Mouse (Mus musculus) G1E (cell line): Measurements from ENCODE around the gene Tlcd1. TPM values are rescaled to one million over a fixed set of nuclear protein-coding genes. Genes with fewer than 3 reads are reported as not detected.
"Not testable (repeated sequence)": the region's sequence is repeated elsewhere in the genome, so short reads cannot be mapped to it uniquely, and the experiment has no call there.

Source experiments
- ATAC-seq: 2 replicates; pipeline ENCODE4 v1.8.0; 2016; ENCODE audit warnings: mild to moderate bottlenecking; ENCODE audit not compliant: insufficient number of reproducible peaks, poor library complexity, low FRiP score, severe bottlenecking; ENCODE audit errors: extremely low read depth
- DNase-seq: peaks from one replicate; pipeline ENCODE4 v3.0.0; 2012; ENCODE audit warnings: low spot score
- H3K27me3 ChIP-seq: 2 replicates; pipeline ENCODE4 v1.6.1; 2012; ENCODE audit warnings: mild to moderate bottlenecking, low read length, inconsistent platforms; ENCODE audit not compliant: insufficient read depth
- H3K36me3 ChIP-seq: replicated peaks from 2 replicates; pipeline ENCODE3; 2012; ENCODE audit warnings: mild to moderate bottlenecking, inconsistent platforms
- H3K4me1 ChIP-seq: 2 replicates; pipeline ENCODE4 v1.6.1; 2012; ENCODE audit warnings: low read depth, low read length, inconsistent platforms, mixed read lengths; ENCODE audit not compliant: insufficient read depth
- H3K4me3 ChIP-seq: 2 replicates; pipeline ENCODE4 v1.5.1; 2012; ENCODE audit warnings: low read depth, mild to moderate bottlenecking, inconsistent platforms, low read length, moderate library complexity, mixed read lengths
- H3K9me3 ChIP-seq: replicated peaks from 2 replicates; pipeline ENCODE4 v1.6.1; 2012; ENCODE audit warnings: inconsistent platforms
- CTCF ChIP-seq: IDR thresholded peaks from 2 replicates; pipeline ENCODE4 v1.5.1; 2012; ENCODE audit warnings: low read depth, low read length, inconsistent platforms, mixed read lengths
- GATA1 ChIP-seq: IDR thresholded peaks from 2 replicates; pipeline ENCODE4 v1.6.1; 2012; ENCODE audit warnings: borderline replicate concordance, low read length, inconsistent platforms, mixed read lengths
- GATA2 ChIP-seq: IDR thresholded peaks from 2 replicates; pipeline ENCODE4 v1.6.1; 2012; ENCODE audit warnings: low read depth, low read length, inconsistent platforms, borderline replicate concordance
- POLR2AphosphoS5 ChIP-seq: IDR thresholded peaks from 2 replicates; pipeline ENCODE4 v1.6.1; 2012; ENCODE audit warnings: low read depth, low read length, inconsistent platforms; ENCODE audit not compliant: insufficient replicate concordance
- TAL1 ChIP-seq: conservative IDR thresholded peaks from 2 replicates; pipeline ENCODE4 v1.6.1; 2012; ENCODE audit warnings: low read depth, low read length, inconsistent platforms, mixed read lengths
- polyA plus RNA-seq: library from polyadenylated mRNA; stranded (reverse); fragments of >175 nt; gene quantifications from 2 replicates; pipeline ENCODE4 v1.2.3, GENCODE M21; 2012
- total RNA-seq, 2 experiments: library from RNA; stranded (forward) in 1 of 2; stranded (reverse) in 1 of 2; fragments of 200-1000 nt in 1 of 2; fragments of >200 nt in 1 of 2; fragmentation: Nextera tagmentation in 1 of 2; gene quantifications; 2 replicates each; pipeline ENCODE4 v1.2.3; 2014 to 2017

Gene Tlcd1
- total and polyA plus RNA-seq, 3 experiments = 6.7 to 47.8 (median 15.5) TPM

DNA sequence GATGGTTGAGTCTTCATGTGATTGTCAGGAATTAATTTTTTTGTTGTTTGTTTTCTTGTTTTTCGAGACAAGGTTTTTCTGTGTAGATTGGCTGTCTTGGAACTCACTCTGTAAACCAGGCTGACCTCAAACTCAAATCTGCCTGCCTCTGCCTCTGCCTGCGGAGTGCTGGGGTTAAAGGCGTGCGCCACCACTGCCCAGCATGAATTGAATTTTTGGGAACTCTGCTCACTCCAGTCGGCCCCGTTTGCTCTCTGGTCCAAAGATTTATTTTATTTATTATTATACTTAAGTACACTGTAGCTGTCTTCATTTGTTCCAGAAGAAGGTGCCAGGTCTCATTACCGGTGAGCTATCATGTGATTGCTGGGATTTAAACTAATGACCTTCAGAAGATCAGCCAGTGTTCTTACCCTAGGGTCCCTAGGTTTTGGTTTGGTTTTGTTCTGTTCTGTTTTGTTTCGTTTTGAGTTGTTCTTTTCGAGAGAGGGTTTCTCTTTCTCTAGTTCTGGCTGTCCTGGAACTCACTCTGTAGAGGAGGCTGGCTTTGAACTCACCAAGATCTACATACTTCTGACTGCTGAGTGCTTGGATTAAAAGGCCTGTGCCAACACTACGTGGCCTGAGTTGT lies 7.5 kb downstream of the Tlcd1 start:
- no peak for TF ChIP-seq GATA1
- no peak for TF ChIP-seq TAL1
- no peak for TF ChIP-seq GATA2
- TF ChIP-seq POLR2AphosphoS5 = no peak
- no peak for TF ChIP-seq CTCF
- ATAC-seq = no peak
- no peak for DNase-seq
- H3K9me3 ChIP-seq = no peaks in the 10 kb centered on the region
- peaks cover 49% of the 10 kb centered on the region for H3K4me1 ChIP-seq
- H3K36me3 ChIP-seq = peaks cover 37% of the 10 kb centered on the region
- peak overlapping the region; percentile 95 for H3K4me3 ChIP-seq
- peaks cover 27% of the 10 kb centered on the region for H3K27me3 ChIP-seq

DNA sequence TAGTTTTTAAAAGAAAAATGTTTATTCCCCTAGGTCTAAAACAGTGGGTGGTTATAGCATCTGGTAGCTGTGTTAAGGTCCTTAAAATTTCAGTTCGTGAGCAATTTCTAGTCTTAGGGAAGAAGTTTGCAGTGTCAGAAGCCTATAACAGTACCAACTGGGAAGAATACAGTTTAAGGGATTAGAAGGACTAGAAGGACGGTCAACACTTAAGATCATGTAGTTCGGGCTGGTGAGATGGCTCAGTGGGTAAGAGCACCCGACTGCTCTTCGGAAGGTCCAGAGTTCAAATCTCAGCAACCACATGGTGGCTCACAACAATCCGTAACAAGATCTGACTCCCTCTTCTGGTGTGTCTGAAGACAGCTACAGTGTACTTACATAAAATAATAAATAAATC lies 8.2 kb downstream of the Tlcd1 start:
- not testable (repeated sequence) for H3K4me3 ChIP-seq, DNase-seq, H3K9me3 ChIP-seq, ATAC-seq
- peaks cover 49% of the 10 kb centered on the region for H3K4me1 ChIP-seq
- peaks cover 30% of the 10 kb centered on the region for H3K36me3 ChIP-seq
- H3K27me3 ChIP-seq = peaks cover 35% of the 10 kb centered on the region

DNA sequence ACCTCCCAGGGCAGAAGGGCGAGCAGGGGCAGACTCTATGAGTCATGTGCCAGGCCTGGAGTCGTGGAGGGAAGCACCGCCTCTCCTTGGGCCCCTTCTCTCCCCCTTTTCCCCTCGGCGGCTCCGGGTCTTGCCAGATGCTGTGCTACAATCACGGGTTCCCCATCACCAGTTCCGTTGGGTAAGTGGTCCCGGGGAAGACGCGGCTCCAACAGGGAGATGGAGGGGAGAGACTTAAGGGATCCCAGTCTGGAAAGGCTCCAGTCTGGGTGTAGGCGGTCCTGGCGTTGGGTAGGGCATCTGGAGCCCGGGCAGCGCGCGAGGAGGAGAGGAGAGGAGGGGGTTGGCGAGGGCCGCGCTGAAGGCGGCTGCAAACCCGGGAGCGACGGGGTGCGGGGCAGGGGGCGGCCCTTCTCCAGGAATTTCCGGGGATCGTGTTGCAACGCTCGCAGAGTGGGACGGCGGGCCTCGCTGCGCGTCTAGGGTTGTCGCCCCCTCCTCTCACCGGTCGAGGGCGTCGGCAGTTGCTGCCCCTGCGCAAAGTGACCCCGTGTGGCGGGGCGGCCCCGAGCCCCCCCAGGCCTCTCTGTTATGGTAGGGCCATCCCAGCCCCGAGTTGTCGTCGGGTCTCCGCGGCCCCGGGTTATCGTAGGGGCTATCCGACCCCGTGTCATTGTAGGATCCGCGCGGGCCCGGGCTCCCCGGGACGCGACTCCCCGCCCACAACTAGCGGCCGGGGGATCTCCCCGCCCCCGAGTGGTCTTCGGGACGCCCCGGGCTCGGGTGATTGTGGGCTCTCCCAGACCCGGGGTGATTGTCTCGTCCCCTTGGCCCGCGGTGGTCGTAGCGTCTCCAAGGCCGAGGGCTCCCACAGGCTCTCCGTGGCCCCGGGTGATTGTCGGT lies 12.1 kb downstream of the Tlcd1 start, which contains the start of gene Rab34:
Gene Rab34, plus strand, starts transcription at position 100 of the 903 bp plus-strand sequence.
- 0 out of 2 replicates have a peak, but pooled peaks cover 4% of the 10 kb centered on the region for H3K9me3 ChIP-seq
- no peaks in the 10 kb centered on the region for H3K36me3 ChIP-seq
- peaks cover 32% of the 10 kb centered on the region for H3K4me1 ChIP-seq
- DNase-seq (no peak), ATAC-seq (no peak)
- peaks cover 69% of the 10 kb centered on the region for H3K27me3 ChIP-seq
- H3K4me3 ChIP-seq = peak within 1 kb of the TSS; percentile 65; the same call in 1 of the 2 replicates
- TF ChIP-seq TAL1 (no peak), GATA2 (no peak), CTCF (no peak), GATA1 (no peak), POLR2AphosphoS5 (no peak)

DNA sequence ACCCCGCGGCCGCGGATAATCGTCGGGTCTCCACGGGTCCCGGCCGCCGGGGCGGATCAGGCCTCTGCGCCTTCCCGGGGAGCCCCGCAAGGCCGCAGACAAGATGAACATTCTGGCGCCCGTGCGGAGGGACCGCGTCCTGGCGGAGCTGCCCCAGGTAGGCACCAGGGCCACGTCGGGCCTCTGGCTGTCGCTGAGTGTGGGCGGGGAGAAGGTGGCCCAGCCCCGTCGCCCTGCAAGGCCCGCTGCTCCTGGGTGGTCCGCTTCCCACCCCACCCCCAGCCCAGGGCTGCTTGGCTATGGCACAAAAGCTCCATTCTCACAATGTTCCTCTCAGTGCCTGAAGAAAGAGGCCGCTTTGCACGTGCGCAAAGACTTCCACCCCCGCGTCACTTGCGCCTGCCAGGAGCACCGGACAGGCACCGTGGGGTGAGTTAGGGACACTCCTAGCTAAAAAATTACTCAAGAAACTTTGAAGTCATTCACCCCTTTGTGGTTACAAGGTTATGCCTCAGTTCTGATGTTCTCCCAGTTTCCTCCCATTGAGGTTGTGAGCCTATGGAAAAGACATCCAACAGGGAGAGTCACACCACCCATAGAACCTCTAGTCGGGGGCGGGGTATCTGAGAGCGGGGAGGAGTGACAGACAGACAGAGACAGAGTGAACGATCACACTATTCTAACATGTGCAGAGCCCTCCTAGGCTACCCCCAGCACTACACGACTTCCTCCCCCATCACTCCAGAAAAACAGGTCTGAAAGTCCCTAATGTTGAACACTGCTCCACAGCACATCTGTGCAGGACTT lies 12.9 kb downstream of the Tlcd1 start:
- no peaks in the 10 kb centered on the region for H3K36me3 ChIP-seq
- H3K4me1 ChIP-seq = peaks cover 31% of the 10 kb centered on the region
- no peak for DNase-seq
- H3K9me3 ChIP-seq = 0 out of 2 replicates have a peak, but pooled peaks cover 4% of the 10 kb centered on the region
- no peak for TF ChIP-seq POLR2AphosphoS5
- no peak for TF ChIP-seq GATA2
- no peak for TF ChIP-seq CTCF
- no peak for TF ChIP-seq TAL1
- TF ChIP-seq GATA1 = no peak
- ATAC-seq = no peak
- H3K4me3 ChIP-seq = peak overlapping the region; percentile 65; the same call in 1 of the 2 replicates
- H3K27me3 ChIP-seq = peaks cover 77% of the 10 kb centered on the region

DNA sequence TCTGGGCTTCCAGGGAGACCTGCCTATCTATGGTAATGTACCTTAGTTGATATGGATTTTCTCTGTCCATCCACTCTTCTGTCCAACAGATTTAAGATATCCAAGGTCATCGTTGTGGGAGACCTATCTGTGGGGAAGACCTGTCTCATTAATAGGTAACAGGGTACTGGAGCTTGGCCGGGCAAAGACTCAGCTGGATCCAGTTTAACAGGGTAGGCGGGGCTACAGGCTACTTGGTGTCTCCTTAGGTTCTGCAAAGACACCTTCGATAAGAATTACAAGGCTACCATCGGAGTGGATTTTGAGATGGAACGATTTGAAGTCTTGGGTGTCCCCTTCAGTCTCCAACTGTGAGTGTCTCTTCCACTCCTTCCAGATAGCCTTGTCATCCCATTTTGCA lies 13.5 kb downstream of the Tlcd1 start:
- Histone ChIP-seq H3K27me3 (peaks cover 81% of the 10 kb centered on the region), H3K36me3 (no peaks in the 10 kb centered on the region), H3K9me3 (0 out of 2 replicates have a peak, but pooled peaks cover 4% of the 10 kb centered on the region), H3K4me1 (peaks cover 33% of the 10 kb centered on the region), H3K4me3 (no peak overlapping the region)
- ATAC-seq (no peak), DNase-seq (no peak)
- TF ChIP-seq GATA1 (no peak), GATA2 (no peak), TAL1 (no peak), CTCF (no peak), POLR2AphosphoS5 (no peak)

DNA sequence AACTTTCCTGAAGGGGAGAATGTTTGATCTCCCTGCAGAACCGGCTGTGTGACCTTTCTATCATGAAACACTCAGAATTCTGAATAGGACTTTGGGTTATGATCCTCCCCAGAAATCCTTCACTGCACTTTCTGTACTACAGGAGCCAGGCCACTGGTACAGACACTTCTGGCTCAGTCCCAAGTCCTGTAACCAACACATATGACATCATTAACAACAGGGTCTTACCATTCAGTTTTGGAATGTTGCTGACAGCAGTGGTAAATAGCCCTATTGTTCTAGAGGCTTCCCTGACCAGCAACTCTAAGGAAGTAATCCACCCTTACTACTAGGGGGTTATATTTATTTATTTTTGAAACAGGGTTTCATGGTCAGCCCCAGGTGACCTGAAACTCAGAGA lies 16.6 kb downstream of the Tlcd1 start, which contains the start of gene Proca1:
Gene Proca1, plus strand, starts transcription at position 280 of the 400 bp plus-strand sequence.
- peaks cover 43% of the 10 kb centered on the region for H3K4me1 ChIP-seq
- DNase-seq (no peak), ATAC-seq (no peak)
- TF ChIP-seq GATA2 (no peak), GATA1 (no peak), TAL1 (no peak), POLR2AphosphoS5 (no peak), CTCF (no peak)
- H3K4me3 ChIP-seq = peak within 1 kb of the TSS; percentile 71; the same call in 1 of the 2 replicates
- H3K9me3 ChIP-seq = 0 out of 2 replicates have a peak, but pooled peaks cover 4% of the 10 kb centered on the region
- no peaks in the 10 kb centered on the region for H3K36me3 ChIP-seq
- H3K27me3 ChIP-seq = peaks cover 62% of the 10 kb centered on the region
